Comparison of ENCODE assay signal across 24 mouse cellular contexts in genomic region chr2:109955060-109955459, GRCm38 (mm10). TPM values are rescaled to one million over a fixed set of nuclear protein-coding genes. Genes with fewer than 3 reads are reported as not detected.
DNase-seq lines count a peak whose midpoint lies in the region; ATAC-seq lines count a peak whose summit lies in the region.
"Had no signal": no experiment of that assay in that cellular context is flagged by ENCODE, and none has a peak within 500 bp of the region (broad histone marks: within the 10 kb centered on the region; RNA-seq: fewer than 3 reads in every experiment).

No protein-coding gene starts in this region.

- no peak for ATAC-seq in hindbrain, embryonic 16.5 days
- ATAC-seq: forebrain, embryonic 16.5 days; hindbrain, postnatal 0 days; intestine, postnatal 0 days had no signal

- H3K36me3 ChIP-seq in hindbrain, embryonic 10.5 days: no peaks in the 10 kb centered on the region
- no peaks in the 10 kb centered on the region for H3K36me3 ChIP-seq in hindbrain, embryonic 16.5 days (ENCODE audit: control insufficient read depth, insufficient read depth, low read length)
- H3K36me3 ChIP-seq: kidney, embryonic 15.5 days; limb, embryonic 13.5 days; liver, embryonic 13.5 days had no signal

- no peaks in the 10 kb centered on the region for H3K9me3 ChIP-seq in hindbrain, embryonic 10.5 days
- H3K9me3 ChIP-seq in hindbrain, embryonic 16.5 days (ENCODE audit: control insufficient read depth, low read length): no peaks in the 10 kb centered on the region
- H3K9me3 ChIP-seq: kidney, embryonic 15.5 days; limb, embryonic 13.5 days; liver, embryonic 13.5 days had no signal

- no peaks in the 10 kb centered on the region for H3K27me3 ChIP-seq in hindbrain, embryonic 10.5 days (ENCODE audit: insufficient read depth, poor library complexity, severe bottlenecking)
- no peaks in the 10 kb centered on the region for H3K27me3 ChIP-seq in hindbrain, embryonic 16.5 days (replicated peaks; ENCODE audit: control insufficient read depth, insufficient read depth, low read length)
- H3K27me3 ChIP-seq: kidney, embryonic 15.5 days; limb, embryonic 13.5 days; liver, embryonic 13.5 days had no signal

- H3K4me2 ChIP-seq in hindbrain, embryonic 16.5 days (ENCODE audit: low read length): no peak overlapping the region
- H3K4me2 ChIP-seq: kidney, embryonic 15.5 days; limb, embryonic 13.5 days; liver, embryonic 13.5 days; lung, embryonic 14.5 days had no signal

- 75% methylated on average over 5 of the region's 5 CpGs for WGBS in hindbrain, embryonic 10.5 days
- WGBS in hindbrain, embryonic 16.5 days: 55% methylated on average over 5 of the region's 5 CpGs

- peak overlapping the region; percentile 35; the same call in 1 of the 2 replicates for H3K27ac ChIP-seq in hindbrain, embryonic 10.5 days
- H3K27ac ChIP-seq in hindbrain, embryonic 16.5 days (ENCODE audit: low read depth, low read length): no peak overlapping the region
- H3K27ac ChIP-seq: hindbrain, postnatal 0 days; kidney, embryonic 15.5 days; limb, embryonic 13.5 days; liver, embryonic 13.5 days had no signal

- H3K4me3 ChIP-seq in hindbrain, embryonic 10.5 days: no peak overlapping the region
- no peak overlapping the region for H3K4me3 ChIP-seq in hindbrain, embryonic 16.5 days (ENCODE audit: low read length)
- H3K4me3 ChIP-seq: kidney, embryonic 15.5 days; limb, embryonic 13.5 days; liver, embryonic 13.5 days; myocyte had no signal

- H3K9ac ChIP-seq in hindbrain, embryonic 16.5 days (ENCODE audit: low read depth, low read length): no peak overlapping the region
- H3K9ac ChIP-seq: kidney, embryonic 15.5 days; limb, embryonic 13.5 days; liver, embryonic 13.5 days; lung, embryonic 14.5 days had no signal

- peaks cover 76% of the 10 kb centered on the region for H3K4me1 ChIP-seq in hindbrain, embryonic 10.5 days (replicated peaks)
- H3K4me1 ChIP-seq in hindbrain, embryonic 16.5 days (ENCODE audit: control insufficient read depth, insufficient read depth, low read depth, low read length): peaks cover 18% of the 10 kb centered on the region

- DNase-seq in heart, adult 11 months: peak; percentile 63
- DNase-seq in heart, adult 8-10 months (ENCODE audit: low spot score): no peak
- DNase-seq in hindbrain, embryonic 10.5 days (ENCODE audit: low spot score): no peak
- DNase-seq in 3T3-L1 (ENCODE audit: low read depth, low spot score) (peak; percentile 81), adipocyte (ENCODE audit: low spot score) (peak; percentile 49)
- DNase-seq in urinary bladder, adult 18-20 months (ENCODE audit: low spot score in 2 of 2): no peak
- no peak for DNase-seq in thymus, postnatal 4 days
- DNase-seq: adrenal gland, postnatal 14 days; B cell, adult 2 months; cerebellum, adult 11 months; cerebellum, postnatal 14 days; embryo, embryonic 11 days; liver, embryonic 13.5 days; lung, embryonic 14.5 days; lung, postnatal 36 days; spleen, adult 18-20 months; thymus, postnatal 14 days had no signal

RNA-seq across cellular contexts. Expression of gene Lgr4, which starts 37.6 kb away (rescaled TPM):
- 10 to 100 TPM; 21.8 to 23.5 (median 22.8) TPM for total RNA-seq in heart, adult 8-10 months (2022)
- 13.0 TPM in 2 replicates for polyA plus RNA-seq in hindbrain, embryonic 10.5 days (2016; fragmentation: Nextera tagmentation; extraction: Ambion mirVana)
- polyA plus RNA-seq in hindbrain, embryonic 16.5 days (2015; fragmentation: Nextera tagmentation; extraction: Ambion mirVana): 7.0 and 7.7 TPM in 2 replicates

Comparison
In these comparisons a context has a peak if more than half of its experiments do, and no peak if none do; other contexts are left out.
1. DNase-seq: peak in heart, adult 11 months (single experiment), 3T3-L1 (single experiment) and adipocyte (single experiment); none in heart, adult 8-10 months (single experiment), hindbrain, embryonic 10.5 days (single experiment), urinary bladder, adult 18-20 months (0 of 2) and thymus, postnatal 4 days (single experiment).